Mouse (Mus musculus): Measurements from ENCODE around the gene Tctn3.

- TF ChIP-seq CTCF (IDR thresholded peaks at IDR 0.05; ENCODE audit: low read depth) (no peak), EP300 (optimal IDR thresholded peaks at IDR 0.05) (no peak)
These were observed 6.8 kb downstream of the Tctn3 start for GRCm38 (mm10) chr19:40605189-40605588.

Measured in stomach, postnatal 0 days (tissue).